Mouse (Mus musculus) MEL (cell line): ENCODE measurements at regions not wholly inside any gene's neighbourhood (a gene's known extent, or its start where the extent isn't known, plus 50 kb on each side); places are given as distances from the start of the nearest gene placed in this dataset.

Experiments used
- E2F4 ChIP-seq: IDR thresholded peaks from 2 replicates; pipeline ENCODE4 v1.6.1; 2011; ENCODE audit warnings: low read depth, low read length, improper control_type of control experiment, borderline replicate concordance
- NRF1 ChIP-seq: IDR thresholded peaks from 2 replicates; pipeline ENCODE4 v1.6.1; 2014; ENCODE audit warnings: low read depth, mild to moderate bottlenecking, inconsistent platforms, low read length, improper control_type of control experiment, moderate library complexity; ENCODE audit not compliant: poor library complexity, insufficient read depth, severe bottlenecking

DNA sequence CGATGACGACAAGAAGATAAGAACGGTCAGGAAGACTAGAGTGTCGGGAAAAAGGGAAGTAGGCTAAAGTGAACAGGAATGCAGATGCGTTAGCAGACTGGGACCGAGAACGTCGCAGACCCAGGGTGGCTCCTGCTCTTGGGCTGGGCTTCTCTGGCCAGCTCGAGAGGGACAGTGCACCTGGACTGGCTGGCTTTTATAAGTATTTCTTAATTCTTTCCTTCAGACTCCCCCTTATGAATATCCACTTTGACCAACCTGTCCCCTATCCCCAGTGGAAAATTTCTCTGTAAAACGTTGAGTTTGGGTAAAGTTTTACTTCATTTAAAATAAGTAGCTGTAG is 96.1 kb upstream of the Fam174b start:
- no peak for TF ChIP-seq NRF1
- no peak for TF ChIP-seq E2F4
